Mouse (Mus musculus) left cerebral cortex, adult 8-10 months (tissue): ENCODE measurements around the gene Arhgdia. TPM values are rescaled to one million over a fixed set of nuclear protein-coding genes. Genes with fewer than 3 reads are reported as not detected.
"Not testable (repeated sequence)": the region's sequence is repeated elsewhere in the genome, so short reads cannot be mapped to it uniquely, and the experiment has no call there.

Source experiments
- DNase-seq, 2 experiments: peaks; one replicate each; pipeline ENCODE4 v3.0.0; 2022; ENCODE audit warnings: low spot score in 2 of 2
- total RNA-seq, 4 experiments: library from RNA; stranded (reverse); gene quantifications; 2 replicates each; pipeline ENCODE4 v1.2.4; 2022

Arhgdia gene
- total RNA-seq, 4 experiments from 2014 or later = 307 to 323 (median 320) TPM

- no peak for DNase-seq
Observed at GRCm38 (mm10) chr11:120613976-120614375, 32.6 kb upstream of the Arhgdia start.

GRCm38 (mm10) chr11:120613481-120613972 is 32.1 kb upstream of the Arhgdia start:
- DNase-seq = no peak

- DNase-seq = peak in 1 of 2 experiments; percentile 42
Observed at GRCm38 (mm10) chr11:120612763-120613162, 31.3 kb upstream of the Arhgdia start.

- DNase-seq = no peak
Observed at GRCm38 (mm10) chr11:120610477-120611046, 29.1 kb upstream of the Arhgdia start.

GRCm38 (mm10) chr11:120609250-120609649 is 27.8 kb upstream of the Arhgdia start:
- DNase-seq = no peak

GRCm38 (mm10) chr11:120608241-120609034 is 27.0 kb upstream of the Arhgdia start, which contains the start of gene Npb:
Npb (plus strand) TSS chr11:120608477.
- no peak for DNase-seq

- DNase-seq = no peak
Observed at GRCm38 (mm10) chr11:120606764-120607163, 25.3 kb upstream of the Arhgdia start.

GRCm38 (mm10) chr11:120605667-120606066 is 24.2 kb upstream of the Arhgdia start:
- DNase-seq = no peak

GRCm38 (mm10) chr11:120603545-120603944 is 22.1 kb upstream of the Arhgdia start:
- no peak for DNase-seq

GRCm38 (mm10) chr11:120600716-120601115 is 19.3 kb upstream of the Arhgdia start:
- no peak for DNase-seq

GRCm38 (mm10) chr11:120598990-120599549 is 17.6 kb upstream of the Arhgdia start:
- no peak for DNase-seq

- DNase-seq = peak; percentile 83 to 89
Observed at GRCm38 (mm10) chr11:120598283-120598989, 17.0 kb upstream of the Arhgdia start, which contains the start of the genes Alyref and Anapc11. Alyref (minus strand) TSS chr11:120598365. Anapc11 (plus strand) TSS chr11:120598421.

- DNase-seq = no peak
Observed at GRCm38 (mm10) chr11:120597240-120598235, 16.1 kb upstream of the Arhgdia start.

GRCm38 (mm10) chr11:120588531-120588930 is 7.1 kb upstream of the Arhgdia start:
- DNase-seq = no peak

GRCm38 (mm10) chr11:120583937-120584336 is 2.5 kb upstream of the Arhgdia start:
- no peak for DNase-seq

- not testable (repeated sequence) for DNase-seq
Observed at GRCm38 (mm10) chr11:120582982-120583293, 1.5 kb upstream of the Arhgdia start.

- DNase-seq = no peak
Observed at GRCm38 (mm10) chr11:120582268-120582981, 1.0 kb upstream of the Arhgdia start.

- no peak for DNase-seq
Observed at GRCm38 (mm10) chr11:120580871-120581331, 523 bp downstream of the Arhgdia start.

GRCm38 (mm10) chr11:120580190-120580589 is 1.2 kb downstream of the Arhgdia start:
- DNase-seq = no peak
